Mouse (Mus musculus) kidney, embryonic 16.5 days (tissue): Measurements from ENCODE around the gene Fndc3b. TPM values are rescaled to one million over a fixed set of nuclear protein-coding genes. Genes with fewer than 3 reads are reported as not detected.
A peak's percentile ranks its signal among the peaks of the same experiment; 100 is the strongest.

Experiments used
- ATAC-seq: fragments of 200-750 bp; cut with Nextera tagmentation; 2 replicates; pipeline ENCODE4 v1.8.0; 2017; ENCODE audit warnings: moderate TSS enrichment; ENCODE audit not compliant: low FRiP score, low TSS enrichment
- H3K27ac ChIP-seq: fragments of 300-500 bp; sonication (generic); 2 replicates; pipeline ENCODE4 v1.5.1; 2014; ENCODE audit warnings: low read length
- H3K27me3 ChIP-seq: fragments of 300-500 bp; sonication (generic); 2 replicates; pipeline ENCODE4 v1.6.1; 2014; ENCODE audit warnings: low read length, control low read depth, mixed read lengths; ENCODE audit not compliant: insufficient read depth
- H3K36me3 ChIP-seq: fragments of 300-500 bp; sonication (generic); 2 replicates; pipeline ENCODE4 v1.6.1; 2014; ENCODE audit warnings: low read length, control low read depth, mixed read lengths; ENCODE audit not compliant: insufficient read depth
- H3K4me1 ChIP-seq: fragments of 300-500 bp; sonication (generic); 2 replicates; pipeline ENCODE4 v1.6.1; 2014; ENCODE audit warnings: low read length, control low read depth, mixed read lengths; ENCODE audit not compliant: insufficient read depth
- H3K4me2 ChIP-seq: fragments of 300-500 bp; sonication (generic); replicated peaks from 2 replicates; pipeline ENCODE4 v1.6.1; 2014; ENCODE audit warnings: low read depth, low read length
- H3K4me3 ChIP-seq: fragments of 300-500 bp; sonication (generic); 2 replicates; pipeline ENCODE4 v1.5.1; 2014; ENCODE audit warnings: mild to moderate bottlenecking, low read length
- H3K9ac ChIP-seq: fragments of 300-500 bp; sonication (generic); replicated peaks from 2 replicates; pipeline ENCODE4 v1.6.1; 2014; ENCODE audit warnings: low read length
- H3K9me3 ChIP-seq: fragments of 300-500 bp; sonication (generic); 2 replicates; pipeline ENCODE4 v1.6.1; 2016; ENCODE audit warnings: low read length, control low read depth
- WGBS: fragments of 180-500 bp; shearing (Covaris S2); extraction: QIAGEN DNeasy Blood & Tissue Kit; methylation state at CpG from one replicate; pipeline ENCODE4 v1.1.7; 2014; 5-methylcytosine and 5-hydroxymethylcytosine counted together
- polyA plus RNA-seq: library from polyadenylated mRNA; unstranded; fragments of >200 nt; fragmentation: Nextera tagmentation; extraction: Ambion mirVana; gene quantifications from 2 replicates; pipeline ENCODE4 v1.2.1, GENCODE M21; 2015

Gene Fndc3b
- polyA plus RNA-seq, 1 experiment from 2014 or later = 30.4 TPM

GRCm38 (mm10) chr3:27736180-27736579 is 25.1 kb upstream of the Fndc3b start:
- peak; percentile 31; the same call in 1 of the 2 replicates for ATAC-seq
- Histone ChIP-seq H3K27ac (no peak overlapping the region), H3K4me3 (no peak overlapping the region)

GRCm38 (mm10) chr3:27735113-27735512 is 24.0 kb upstream of the Fndc3b start:
- H3K4me1 ChIP-seq = peaks cover 3% of the 10 kb centered on the region; the same call in 1 of the 2 replicates
- no peak overlapping the region for H3K9ac ChIP-seq
- no peaks in the 10 kb centered on the region for H3K9me3 ChIP-seq
- H3K27me3 ChIP-seq = no peaks in the 10 kb centered on the region
- ATAC-seq = no peak
- no peak overlapping the region for H3K27ac ChIP-seq
- H3K4me3 ChIP-seq = no peak overlapping the region
- WGBS = 57% methylated on average over 5 of the region's 5 CpGs
- H3K4me2 ChIP-seq = no peak overlapping the region
- H3K36me3 ChIP-seq = no peaks in the 10 kb centered on the region

More at GRCm38 (mm10) chr3:27736180-27736579, 25.1 kb upstream of the Fndc3b start:
- Histone ChIP-seq H3K4me2 (no peak overlapping the region), H3K27me3 (no peaks in the 10 kb centered on the region), H3K9ac (no peak overlapping the region), H3K36me3 (no peaks in the 10 kb centered on the region), H3K9me3 (no peaks in the 10 kb centered on the region), H3K4me1 (peaks cover 3% of the 10 kb centered on the region; the same call in 1 of the 2 replicates)
- 21% methylated on average over 9 of the region's 9 CpGs for WGBS

GRCm38 (mm10) chr3:27728798-27729782 is 18.0 kb upstream of the Fndc3b start:
- H3K27ac ChIP-seq = no peak overlapping the region
- peak; percentile 33; the same call in 1 of the 2 replicates for ATAC-seq
- H3K4me2 ChIP-seq = no peak overlapping the region
- H3K36me3 ChIP-seq = no peaks in the 10 kb centered on the region
- peaks cover 22% of the 10 kb centered on the region for H3K4me1 ChIP-seq
- no peak overlapping the region for H3K9ac ChIP-seq
- H3K27me3 ChIP-seq = no peaks in the 10 kb centered on the region
- H3K4me3 ChIP-seq = no peak overlapping the region
- 81% methylated on average over 8 of the region's 8 CpGs for WGBS
- no peaks in the 10 kb centered on the region for H3K9me3 ChIP-seq

- no peak for ATAC-seq
- Histone ChIP-seq H3K9ac (no peak overlapping the region), H3K27me3 (no peaks in the 10 kb centered on the region), H3K4me2 (no peak overlapping the region), H3K27ac (no peak overlapping the region), H3K4me3 (no peak overlapping the region), H3K4me1 (peaks cover 23% of the 10 kb centered on the region), H3K36me3 (no peaks in the 10 kb centered on the region), H3K9me3 (no peaks in the 10 kb centered on the region)
- 20% methylated on average over 7 of the region's 7 CpGs for WGBS
Measured at GRCm38 (mm10) chr3:27728176-27728575, 17.1 kb upstream of the Fndc3b start.

- Histone ChIP-seq H3K9me3 (no peaks in the 10 kb centered on the region), H3K36me3 (no peaks in the 10 kb centered on the region), H3K27ac (no peak overlapping the region), H3K4me2 (no peak overlapping the region), H3K27me3 (no peaks in the 10 kb centered on the region), H3K4me3 (no peak overlapping the region), H3K9ac (no peak overlapping the region), H3K4me1 (peaks cover 23% of the 10 kb centered on the region)
- WGBS = 58% methylated on average over 6 of the region's 6 CpGs
- ATAC-seq = 0 out of 2 replicates have a peak, but pooled peaks have one; percentile 13
Measured at GRCm38 (mm10) chr3:27725752-27726151, 14.6 kb upstream of the Fndc3b start.

- Histone ChIP-seq H3K4me1 (peaks cover 23% of the 10 kb centered on the region), H3K36me3 (no peaks in the 10 kb centered on the region), H3K9me3 (no peaks in the 10 kb centered on the region), H3K9ac (no peak overlapping the region), H3K27ac (0 out of 2 replicates have a peak overlapping the region, but pooled peaks have one; percentile 25), H3K4me2 (no peak overlapping the region), H3K27me3 (no peaks in the 10 kb centered on the region), H3K4me3 (no peak overlapping the region)
- peak; percentile 91 for ATAC-seq
- WGBS = 12% methylated on average over 8 of the region's 8 CpGs
Measured at GRCm38 (mm10) chr3:27724208-27724607, 13.1 kb upstream of the Fndc3b start.

GRCm38 (mm10) chr3:27718829-27719365 is 7.8 kb upstream of the Fndc3b start:
- H3K4me2 ChIP-seq = no peak overlapping the region
- no peak overlapping the region for H3K4me3 ChIP-seq
- H3K27ac ChIP-seq = no peak overlapping the region
- no peak for ATAC-seq
- WGBS = 72% methylated on average over 5 of the region's 5 CpGs
- H3K9me3 ChIP-seq = no peaks in the 10 kb centered on the region
- H3K4me1 ChIP-seq = no peaks in the 10 kb centered on the region
- H3K27me3 ChIP-seq = no peaks in the 10 kb centered on the region
- H3K9ac ChIP-seq = no peak overlapping the region
- H3K36me3 ChIP-seq = no peaks in the 10 kb centered on the region

- H3K27ac ChIP-seq = no peak overlapping the region
- H3K27me3 ChIP-seq = no peaks in the 10 kb centered on the region
- no peak overlapping the region for H3K4me2 ChIP-seq
- H3K4me3 ChIP-seq = no peak overlapping the region
- no peaks in the 10 kb centered on the region for H3K4me1 ChIP-seq
- H3K9me3 ChIP-seq = no peaks in the 10 kb centered on the region
- H3K36me3 ChIP-seq = no peaks in the 10 kb centered on the region
- 55% methylated on average over 4 of the region's 4 CpGs for WGBS
- no peak for ATAC-seq
- H3K9ac ChIP-seq = no peak overlapping the region
Measured at GRCm38 (mm10) chr3:27713971-27714370, 2.9 kb upstream of the Fndc3b start.

GRCm38 (mm10) chr3:27712421-27712820 is 1.3 kb upstream of the Fndc3b start:
- H3K9me3 ChIP-seq = no peaks in the 10 kb centered on the region
- no peak overlapping the region for H3K9ac ChIP-seq
- no peak overlapping the region for H3K4me3 ChIP-seq
- H3K4me2 ChIP-seq = no peak overlapping the region
- no peaks in the 10 kb centered on the region for H3K36me3 ChIP-seq
- H3K27me3 ChIP-seq = no peaks in the 10 kb centered on the region
- 54% methylated on average over 6 of the region's 6 CpGs for WGBS
- H3K4me1 ChIP-seq = peaks cover 11% of the 10 kb centered on the region; the same call in 1 of the 2 replicates
- no peak overlapping the region for H3K27ac ChIP-seq
- ATAC-seq = no peak
